Mouse (Mus musculus): ENCODE measurements around the gene Cavin1. TPM values are rescaled to one million over a fixed set of nuclear protein-coding genes. Genes with fewer than 3 reads are reported as not detected.

Gene Cavin1
- total RNA-seq, 1 experiment from 2014 or later, result 13.4 TPM

GRCm38 (mm10) chr11:100985607-100986006 lies 14.9 kb upstream of the Cavin1 start:
- ATAC-seq (replicated peaks in 1 of 2; ENCODE audit: insufficient read depth in 1 of 2, low FRiP score in 2 of 2, low TSS enrichment in 1 of 2, low read depth in 1 of 2, poor library complexity in 2 of 2, severe bottlenecking in 2 of 2), result no peak

GRCm38 (mm10) chr11:100983778-100984131 lies 13.1 kb upstream of the Cavin1 start:
- ATAC-seq (replicated peaks in 1 of 2; ENCODE audit: insufficient read depth in 1 of 2, low FRiP score in 2 of 2, low TSS enrichment in 1 of 2, low read depth in 1 of 2, poor library complexity in 2 of 2, severe bottlenecking in 2 of 2), result 0 out of 4 replicates have a peak, but pooled peaks of 1 of the 2 experiments have one; percentile 5

- peak; percentile 85 to 92 for ATAC-seq (replicated peaks in 1 of 2; ENCODE audit: insufficient read depth in 1 of 2, low FRiP score in 2 of 2, low TSS enrichment in 1 of 2, low read depth in 1 of 2, poor library complexity in 2 of 2, severe bottlenecking in 2 of 2)
Observed at GRCm38 (mm10) chr11:100983125-100983777, 12.6 kb upstream of the Cavin1 start.

GRCm38 (mm10) chr11:100982087-100982486 lies 11.4 kb upstream of the Cavin1 start:
- ATAC-seq (replicated peaks in 1 of 2; ENCODE audit: insufficient read depth in 1 of 2, low FRiP score in 2 of 2, low TSS enrichment in 1 of 2, low read depth in 1 of 2, poor library complexity in 2 of 2, severe bottlenecking in 2 of 2), result no peak

GRCm38 (mm10) chr11:100981236-100981635 lies 10.5 kb upstream of the Cavin1 start:
- no peak for ATAC-seq (replicated peaks in 1 of 2; ENCODE audit: insufficient read depth in 1 of 2, low FRiP score in 2 of 2, low TSS enrichment in 1 of 2, low read depth in 1 of 2, poor library complexity in 2 of 2, severe bottlenecking in 2 of 2)

GRCm38 (mm10) chr11:100980438-100980837 lies 9.8 kb upstream of the Cavin1 start:
- no peak for ATAC-seq (replicated peaks in 1 of 2; ENCODE audit: insufficient read depth in 1 of 2, low FRiP score in 2 of 2, low TSS enrichment in 1 of 2, low read depth in 1 of 2, poor library complexity in 2 of 2, severe bottlenecking in 2 of 2)

GRCm38 (mm10) chr11:100979887-100980286 lies 9.2 kb upstream of the Cavin1 start:
- ATAC-seq (replicated peaks in 1 of 2; ENCODE audit: insufficient read depth in 1 of 2, low FRiP score in 2 of 2, low TSS enrichment in 1 of 2, low read depth in 1 of 2, poor library complexity in 2 of 2, severe bottlenecking in 2 of 2), result no peak

- no peak for ATAC-seq (replicated peaks in 1 of 2; ENCODE audit: insufficient read depth in 1 of 2, low FRiP score in 2 of 2, low TSS enrichment in 1 of 2, low read depth in 1 of 2, poor library complexity in 2 of 2, severe bottlenecking in 2 of 2)
Observed at GRCm38 (mm10) chr11:100975241-100975640, 4.6 kb upstream of the Cavin1 start.

GRCm38 (mm10) chr11:100974381-100974970 lies 3.8 kb upstream of the Cavin1 start:
- no peak for ATAC-seq (replicated peaks in 1 of 2; ENCODE audit: insufficient read depth in 1 of 2, low FRiP score in 2 of 2, low TSS enrichment in 1 of 2, low read depth in 1 of 2, poor library complexity in 2 of 2, severe bottlenecking in 2 of 2)

GRCm38 (mm10) chr11:100973245-100973644 lies 2.6 kb upstream of the Cavin1 start:
- no peak for ATAC-seq (replicated peaks in 1 of 2; ENCODE audit: insufficient read depth in 1 of 2, low FRiP score in 2 of 2, low TSS enrichment in 1 of 2, low read depth in 1 of 2, poor library complexity in 2 of 2, severe bottlenecking in 2 of 2)

GRCm38 (mm10) chr11:100971455-100971854 lies 768 bp upstream of the Cavin1 start:
- ATAC-seq (replicated peaks in 1 of 2; ENCODE audit: insufficient read depth in 1 of 2, low FRiP score in 2 of 2, low TSS enrichment in 1 of 2, low read depth in 1 of 2, poor library complexity in 2 of 2, severe bottlenecking in 2 of 2), result no peak

- ATAC-seq (replicated peaks in 1 of 2; ENCODE audit: insufficient read depth in 1 of 2, low FRiP score in 2 of 2, low TSS enrichment in 1 of 2, low read depth in 1 of 2, poor library complexity in 2 of 2, severe bottlenecking in 2 of 2), result peak; percentile 10 to 40; a peak in 3 of 4 replicates
Observed at GRCm38 (mm10) chr11:100969744-100970556, 737 bp downstream of the Cavin1 start.

- ATAC-seq (replicated peaks in 1 of 2; ENCODE audit: insufficient read depth in 1 of 2, low FRiP score in 2 of 2, low TSS enrichment in 1 of 2, low read depth in 1 of 2, poor library complexity in 2 of 2, severe bottlenecking in 2 of 2), result no peak
Observed at GRCm38 (mm10) chr11:100969189-100969743, 1.4 kb downstream of the Cavin1 start.

- ATAC-seq (replicated peaks in 1 of 2; ENCODE audit: insufficient read depth in 1 of 2, low FRiP score in 2 of 2, low TSS enrichment in 1 of 2, low read depth in 1 of 2, poor library complexity in 2 of 2, severe bottlenecking in 2 of 2), result no peak
Observed at GRCm38 (mm10) chr11:100968501-100968900, 2.2 kb downstream of the Cavin1 start.

- ATAC-seq (replicated peaks in 1 of 2; ENCODE audit: insufficient read depth in 1 of 2, low FRiP score in 2 of 2, low TSS enrichment in 1 of 2, low read depth in 1 of 2, poor library complexity in 2 of 2, severe bottlenecking in 2 of 2), result no peak
Observed at GRCm38 (mm10) chr11:100967881-100968420, 2.7 kb downstream of the Cavin1 start.

GRCm38 (mm10) chr11:100967376-100967775 lies 3.3 kb downstream of the Cavin1 start:
- no peak for ATAC-seq (replicated peaks in 1 of 2; ENCODE audit: insufficient read depth in 1 of 2, low FRiP score in 2 of 2, low TSS enrichment in 1 of 2, low read depth in 1 of 2, poor library complexity in 2 of 2, severe bottlenecking in 2 of 2)

GRCm38 (mm10) chr11:100965760-100966159 lies 4.9 kb downstream of the Cavin1 start:
- no peak for ATAC-seq (replicated peaks in 1 of 2; ENCODE audit: insufficient read depth in 1 of 2, low FRiP score in 2 of 2, low TSS enrichment in 1 of 2, low read depth in 1 of 2, poor library complexity in 2 of 2, severe bottlenecking in 2 of 2)
